Mouse (Mus musculus): ENCODE data around the gene Msl1. TPM values are rescaled to one million over a fixed set of nuclear protein-coding genes. Genes with fewer than 3 reads are reported as not detected.

The Msl1 gene
- total RNA-seq, 2 experiments from 2014 or later: 49.0 to 51.4 TPM

GRCm38 (mm10) chr11:98762756-98763501 lies 32.4 kb upstream of the Msl1 start:
- intact Hi-C loops (cut with DNase I): loop anchor here (10.0 kb wide), 1 partner anchor 48 kb away; no protein-coding TSS in a partner anchor
- DNase-seq: peak in 1 of 2 experiments; percentile 20

- intact Hi-C loops (cut with DNase I): loop anchor here (10.0 kb wide), 1 partner anchor 49 kb away; no protein-coding TSS in a partner anchor
- DNase-seq: peak in 1 of 2 experiments; percentile 17
These were observed 31.8 kb upstream of the Msl1 start for GRCm38 (mm10) chr11:98763502-98763861.

GRCm38 (mm10) chr11:98764091-98764490 lies 31.2 kb upstream of the Msl1 start:
- intact Hi-C loops (cut with DNase I): loop anchor here (10.0 kb wide), 1 partner anchor 49 kb away; no protein-coding TSS in a partner anchor
- DNase-seq: peak in 1 of 2 experiments; percentile 16

- no peak for DNase-seq
- intact Hi-C loops (cut with DNase I): loop anchor here (10.0 kb wide), 1 partner anchor 50 kb away; no protein-coding TSS in a partner anchor
These were observed 30.6 kb upstream of the Msl1 start for GRCm38 (mm10) chr11:98764746-98765145.

- DNase-seq: peak in 1 of 2 experiments; percentile 41
- intact Hi-C loops (cut with DNase I): loop anchor here (10.0 kb wide), 1 partner anchor 51 kb away; no protein-coding TSS in a partner anchor
These were observed 29.7 kb upstream of the Msl1 start for GRCm38 (mm10) chr11:98765421-98766309.

- no peak for DNase-seq
These were observed 29.0 kb upstream of the Msl1 start for GRCm38 (mm10) chr11:98766346-98766745.

GRCm38 (mm10) chr11:98766816-98767215 lies 28.5 kb upstream of the Msl1 start:
- intact Hi-C loops (cut with DNase I): loop anchor here (10.0 kb wide), 1 partner anchor 52 kb away; no protein-coding TSS in a partner anchor
- DNase-seq: peak in 1 of 2 experiments; percentile 27

More at GRCm38 (mm10) chr11:98766346-98766745, 29.0 kb upstream of the Msl1 start:
- intact Hi-C loops (cut with DNase I): loop anchor here (10.0 kb wide), 1 partner anchor 52 kb away; no protein-coding TSS in a partner anchor

- DNase-seq: peak in 1 of 2 experiments; percentile 56
- intact Hi-C loops (cut with DNase I): loop anchor here (10.0 kb wide), 1 partner anchor 52 kb away; no protein-coding TSS in a partner anchor
These were observed 28.0 kb upstream of the Msl1 start for GRCm38 (mm10) chr11:98767276-98767675.

- DNase-seq: no peak
- intact Hi-C loops (cut with DNase I): loop anchor here (10.0 kb wide), 1 partner anchor 53 kb away; no protein-coding TSS in a partner anchor
These were observed 27.6 kb upstream of the Msl1 start for GRCm38 (mm10) chr11:98767713-98768112.

GRCm38 (mm10) chr11:98768127-98769006 lies 26.9 kb upstream of the Msl1 start:
- DNase-seq: peak in 1 of 2 experiments; percentile 38
- intact Hi-C loops (cut with DNase I): loop anchor here (10.0 kb wide), 1 partner anchor 54 kb away; no protein-coding TSS in a partner anchor

GRCm38 (mm10) chr11:98769007-98769954 lies 26.0 kb upstream of the Msl1 start:
- intact Hi-C loops (cut with DNase I): loop anchor here (10.0 kb wide), 1 partner anchor 54 kb away; no protein-coding TSS in a partner anchor
- DNase-seq: no peak

- DNase-seq: peak in 1 of 2 experiments; percentile 21
- intact Hi-C loops (cut with DNase I): no loop called here
These were observed 25.0 kb upstream of the Msl1 start for GRCm38 (mm10) chr11:98770096-98770975.

GRCm38 (mm10) chr11:98771131-98771530 lies 24.2 kb upstream of the Msl1 start:
- intact Hi-C loops (cut with DNase I): no loop called here
- no peak for DNase-seq

GRCm38 (mm10) chr11:98771844-98772525 lies 23.3 kb upstream of the Msl1 start:
- intact Hi-C loops (cut with DNase I): loop anchor here (2.0 kb wide), 1 partner anchor 15 kb away; no protein-coding TSS in a partner anchor
- peak in 1 of 2 experiments; percentile 43 for DNase-seq

GRCm38 (mm10) chr11:98772667-98773171 lies 22.6 kb upstream of the Msl1 start:
- DNase-seq: peak; percentile 66 to 67
- intact Hi-C loops (cut with DNase I): loop anchor here (2.0 kb wide), 1 partner anchor 14 kb away; no protein-coding TSS in a partner anchor

GRCm38 (mm10) chr11:98773635-98774295 lies 21.6 kb upstream of the Msl1 start:
- intact Hi-C loops (cut with DNase I): loop anchor here (2.0 kb wide), 1 partner anchor 13 kb away; no protein-coding TSS in a partner anchor

More at GRCm38 (mm10) chr11:98773635-98774295, 21.6 kb upstream of the Msl1 start:
- peak; percentile 99 to 100 for DNase-seq
